Mouse (Mus musculus): ENCODE measurements around the gene Acvr1.

- TF ChIP-seq CTCF (IDR thresholded peaks at IDR 0.05; ENCODE audit: low read depth): no peak
- TF ChIP-seq EP300 (IDR thresholded peaks at IDR 0.05; ENCODE audit: low read depth): no peak
Observed at GRCm38 (mm10) chr2:58454095-58454865, 112.7 kb downstream of the Acvr1 start.

Data from heart, postnatal 0 days (tissue).